Mouse (Mus musculus) left cerebral cortex, adult 8-10 months (tissue): ENCODE measurements at regions not wholly inside any gene's neighbourhood (a gene's known extent, or its start where the extent isn't known, plus 50 kb on each side); places are given as distances from the start of the nearest gene placed in this dataset.
A peak's percentile ranks its signal among the peaks of the same experiment; 100 is the strongest.

Source experiments
- DNase-seq, 2 experiments: peaks; one replicate each; pipeline ENCODE4 v3.0.0; 2022; ENCODE audit warnings: low spot score in 2 of 2

- no peak for DNase-seq
Observed at GRCm38 (mm10) chr15:60632789-60633456, 220.7 kb downstream of the Fam84b start.

GRCm38 (mm10) chr15:60630756-60631402 lies 222.7 kb downstream of the Fam84b start:
- DNase-seq: peak in 1 of 2 experiments; percentile 16

- no peak for DNase-seq
Observed at GRCm38 (mm10) chr15:60618801-60619200, 234.8 kb downstream of the Fam84b start.

- DNase-seq: no peak
Observed at GRCm38 (mm10) chr15:60617371-60617770, 236.2 kb downstream of the Fam84b start.

GRCm38 (mm10) chr15:60601885-60602284 lies 251.7 kb downstream of the Fam84b start:
- DNase-seq: no peak

- no peak for DNase-seq
Observed at GRCm38 (mm10) chr15:60577084-60577483, 276.5 kb downstream of the Fam84b start.

- no peak for DNase-seq
Observed at GRCm38 (mm10) chr15:60566267-60566666, 287.3 kb downstream of the Fam84b start.

- DNase-seq: no peak
Observed at GRCm38 (mm10) chr15:60565017-60565416, 288.6 kb downstream of the Fam84b start.

GRCm38 (mm10) chr15:60560641-60561040 lies 292.9 kb downstream of the Fam84b start:
- no peak for DNase-seq

GRCm38 (mm10) chr15:60555691-60556090 lies 297.9 kb downstream of the Fam84b start:
- DNase-seq: no peak

GRCm38 (mm10) chr15:60554587-60554986 lies 299.0 kb downstream of the Fam84b start:
- no peak for DNase-seq

- DNase-seq: no peak
Observed at GRCm38 (mm10) chr15:60548045-60548444, 305.5 kb downstream of the Fam84b start.

GRCm38 (mm10) chr15:60537191-60537590 lies 316.4 kb downstream of the Fam84b start:
- DNase-seq: no peak

GRCm38 (mm10) chr15:60534701-60535100 lies 318.9 kb downstream of the Fam84b start:
- DNase-seq: no peak

- DNase-seq: no peak
Observed at GRCm38 (mm10) chr15:60516810-60517209, 336.8 kb downstream of the Fam84b start.

- no peak for DNase-seq
Observed at GRCm38 (mm10) chr15:60476755-60477310, 376.7 kb downstream of the Fam84b start.

GRCm38 (mm10) chr15:60475086-60475485 lies 378.5 kb downstream of the Fam84b start:
- no peak for DNase-seq

- no peak for DNase-seq
Observed at GRCm38 (mm10) chr15:60431916-60432315, 415.5 kb upstream of the 4933412E24Rik start.

GRCm38 (mm10) chr15:60419081-60419480 lies 402.7 kb upstream of the 4933412E24Rik start:
- DNase-seq: peak in 1 of 2 experiments; percentile 53

- no peak for DNase-seq
Observed at GRCm38 (mm10) chr15:60392267-60392666, 375.9 kb upstream of the 4933412E24Rik start.

GRCm38 (mm10) chr15:60390336-60390735 lies 373.9 kb upstream of the 4933412E24Rik start:
- no peak for DNase-seq

GRCm38 (mm10) chr15:60387962-60388361 lies 371.5 kb upstream of the 4933412E24Rik start:
- DNase-seq: no peak
